Mouse (Mus musculus): ENCODE results near the gene Lcp1. TPM values are rescaled to one million over a fixed set of nuclear protein-coding genes. Genes with fewer than 3 reads are reported as not detected.

Lcp1 gene
- polyA plus RNA-seq, 1 experiment = 0.01 TPM

GRCm38 (mm10) chr14:75159375-75159774, 28.5 kb downstream of the Lcp1 start:
- Histone ChIP-seq H3K36me3 (ENCODE audit: control insufficient read depth, insufficient read depth) (no peaks in the 10 kb centered on the region), H3K4me3 (ENCODE audit: insufficient read depth, poor library complexity, severe bottlenecking) (no peak overlapping the region), H3K27me3 (ENCODE audit: control insufficient read depth, insufficient read depth, insufficient read length) (peaks cover 11% of the 10 kb centered on the region), H3ac (ENCODE audit: control insufficient read depth, insufficient read length, low read depth) (no peak overlapping the region), H3K79me3 (ENCODE audit: low read depth) (no peaks in the 10 kb centered on the region), H3K79me2 (ENCODE audit: control insufficient read depth, insufficient read depth) (no peaks in the 10 kb centered on the region)
- TF ChIP-seq FOSL1 (IDR thresholded peaks at IDR 0.05; ENCODE audit: insufficient read depth, low read length, poor library complexity, severe bottlenecking) (no peak), MYOD1 (IDR thresholded peaks at IDR 0.05; ENCODE audit: control insufficient read depth, insufficient read length, low read depth) (no peak), MAX (IDR thresholded peaks at IDR 0.05) (no peak), MYOG (IDR thresholded peaks at IDR 0.05; ENCODE audit: control insufficient read depth, extremely low read depth, insufficient read length) (no peak), USF1 (IDR thresholded peaks at IDR 0.05; ENCODE audit: low read depth) (no peak), CEBPB (IDR thresholded peaks at IDR 0.05; ENCODE audit: low read depth) (no peak), CTCF (IDR thresholded peaks at IDR 0.05; ENCODE audit: control insufficient read depth, insufficient read depth, insufficient read length) (no peak)

GRCm38 (mm10) chr14:75163866-75164265, 33.0 kb downstream of the Lcp1 start:
- H3K27me3 ChIP-seq (ENCODE audit: control insufficient read depth, insufficient read depth, insufficient read length) = peaks cover 7% of the 10 kb centered on the region
- no peak overlapping the region for H3ac ChIP-seq (ENCODE audit: control insufficient read depth, insufficient read length, low read depth)
- no peaks in the 10 kb centered on the region for H3K36me3 ChIP-seq (ENCODE audit: control insufficient read depth, insufficient read depth)
- H3K79me3 ChIP-seq (ENCODE audit: low read depth) = no peaks in the 10 kb centered on the region
- TF ChIP-seq MYOG (IDR thresholded peaks at IDR 0.05; ENCODE audit: control insufficient read depth, extremely low read depth, insufficient read length) = no peak
- no peak overlapping the region for H3K4me3 ChIP-seq (ENCODE audit: insufficient read depth, poor library complexity, severe bottlenecking)
- H3K79me2 ChIP-seq (ENCODE audit: control insufficient read depth, insufficient read depth) = no peaks in the 10 kb centered on the region

GRCm38 (mm10) chr14:75164345-75164744, 33.4 kb downstream of the Lcp1 start:
- Histone ChIP-seq H3K27me3 (ENCODE audit: control insufficient read depth, insufficient read depth, insufficient read length) (peaks cover 7% of the 10 kb centered on the region), H3K79me3 (ENCODE audit: low read depth) (no peaks in the 10 kb centered on the region), H3K79me2 (ENCODE audit: control insufficient read depth, insufficient read depth) (no peaks in the 10 kb centered on the region), H3K36me3 (ENCODE audit: control insufficient read depth, insufficient read depth) (no peaks in the 10 kb centered on the region), H3ac (ENCODE audit: control insufficient read depth, insufficient read length, low read depth) (no peak overlapping the region), H3K4me3 (ENCODE audit: insufficient read depth, poor library complexity, severe bottlenecking) (no peak overlapping the region)
- TF ChIP-seq USF1 (IDR thresholded peaks at IDR 0.05; ENCODE audit: low read depth) (no peak), FOSL1 (IDR thresholded peaks at IDR 0.05; ENCODE audit: insufficient read depth, low read length, poor library complexity, severe bottlenecking) (no peak), CEBPB (IDR thresholded peaks at IDR 0.05; ENCODE audit: low read depth) (no peak), CTCF (IDR thresholded peaks at IDR 0.05; ENCODE audit: control insufficient read depth, insufficient read depth, insufficient read length) (no peak), MYOG (IDR thresholded peaks at IDR 0.05; ENCODE audit: control insufficient read depth, extremely low read depth, insufficient read length) (no peak), MYOD1 (IDR thresholded peaks at IDR 0.05; ENCODE audit: control insufficient read depth, insufficient read length, low read depth) (no peak), MAX (IDR thresholded peaks at IDR 0.05) (no peak)

- TF ChIP-seq CEBPB (IDR thresholded peaks at IDR 0.05; ENCODE audit: low read depth) = no peak
- TF ChIP-seq CTCF (IDR thresholded peaks at IDR 0.05; ENCODE audit: control insufficient read depth, insufficient read depth, insufficient read length) = no peak
- TF ChIP-seq MAX (IDR thresholded peaks at IDR 0.05) = no peak
- TF ChIP-seq MYOG (IDR thresholded peaks at IDR 0.05; ENCODE audit: control insufficient read depth, extremely low read depth, insufficient read length) = no peak
- TF ChIP-seq USF1 (IDR thresholded peaks at IDR 0.05; ENCODE audit: low read depth) = no peak
- no peak for TF ChIP-seq MYOD1 (IDR thresholded peaks at IDR 0.05; ENCODE audit: control insufficient read depth, insufficient read length, low read depth)
- no peak for TF ChIP-seq FOSL1 (IDR thresholded peaks at IDR 0.05; ENCODE audit: insufficient read depth, low read length, poor library complexity, severe bottlenecking)
- H3K79me2 ChIP-seq (ENCODE audit: control insufficient read depth, insufficient read depth) = no peaks in the 10 kb centered on the region
- H3K79me3 ChIP-seq (ENCODE audit: low read depth) = no peaks in the 10 kb centered on the region
- no peak overlapping the region for H3ac ChIP-seq (ENCODE audit: control insufficient read depth, insufficient read length, low read depth)
- H3K27me3 ChIP-seq (ENCODE audit: control insufficient read depth, insufficient read depth, insufficient read length) = peaks cover 14% of the 10 kb centered on the region
- no peaks in the 10 kb centered on the region for H3K36me3 ChIP-seq (ENCODE audit: control insufficient read depth, insufficient read depth)
- H3K4me3 ChIP-seq (ENCODE audit: insufficient read depth, poor library complexity, severe bottlenecking) = no peak overlapping the region
Observed at GRCm38 (mm10) chr14:75165574-75166131, 34.8 kb downstream of the Lcp1 start.

- TF ChIP-seq MAX (IDR thresholded peaks at IDR 0.05) = no peak
- TF ChIP-seq CEBPB (IDR thresholded peaks at IDR 0.05; ENCODE audit: low read depth) = no peak
- TF ChIP-seq CTCF (IDR thresholded peaks at IDR 0.05; ENCODE audit: control insufficient read depth, insufficient read depth, insufficient read length) = no peak
- no peak for TF ChIP-seq MYOG (IDR thresholded peaks at IDR 0.05; ENCODE audit: control insufficient read depth, extremely low read depth, insufficient read length)
- no peak for TF ChIP-seq USF1 (IDR thresholded peaks at IDR 0.05; ENCODE audit: low read depth)
- TF ChIP-seq MYOD1 (IDR thresholded peaks at IDR 0.05; ENCODE audit: control insufficient read depth, insufficient read length, low read depth) = no peak
- no peak for TF ChIP-seq FOSL1 (IDR thresholded peaks at IDR 0.05; ENCODE audit: insufficient read depth, low read length, poor library complexity, severe bottlenecking)
- Histone ChIP-seq H3K36me3 (ENCODE audit: control insufficient read depth, insufficient read depth) (no peaks in the 10 kb centered on the region), H3K79me2 (ENCODE audit: control insufficient read depth, insufficient read depth) (no peaks in the 10 kb centered on the region), H3K79me3 (ENCODE audit: low read depth) (no peaks in the 10 kb centered on the region), H3K4me3 (ENCODE audit: insufficient read depth, poor library complexity, severe bottlenecking) (no peak overlapping the region), H3K27me3 (ENCODE audit: control insufficient read depth, insufficient read depth, insufficient read length) (peaks cover 14% of the 10 kb centered on the region), H3ac (ENCODE audit: control insufficient read depth, insufficient read length, low read depth) (no peak overlapping the region)
Observed at GRCm38 (mm10) chr14:75168501-75168900, 37.6 kb downstream of the Lcp1 start.

GRCm38 (mm10) chr14:75170546-75170945, 39.6 kb downstream of the Lcp1 start:
- H3K36me3 ChIP-seq (ENCODE audit: control insufficient read depth, insufficient read depth) = no peaks in the 10 kb centered on the region
- no peak overlapping the region for H3K4me3 ChIP-seq (ENCODE audit: insufficient read depth, poor library complexity, severe bottlenecking)
- H3ac ChIP-seq (ENCODE audit: control insufficient read depth, insufficient read length, low read depth) = no peak overlapping the region
- peaks cover 9% of the 10 kb centered on the region for H3K27me3 ChIP-seq (ENCODE audit: control insufficient read depth, insufficient read depth, insufficient read length)
- no peaks in the 10 kb centered on the region for H3K79me2 ChIP-seq (ENCODE audit: control insufficient read depth, insufficient read depth)
- H3K79me3 ChIP-seq (ENCODE audit: low read depth) = no peaks in the 10 kb centered on the region
- TF ChIP-seq CEBPB (IDR thresholded peaks at IDR 0.05; ENCODE audit: low read depth) = no peak
- no peak for TF ChIP-seq USF1 (IDR thresholded peaks at IDR 0.05; ENCODE audit: low read depth)
- no peak for TF ChIP-seq MAX (IDR thresholded peaks at IDR 0.05)
- TF ChIP-seq FOSL1 (IDR thresholded peaks at IDR 0.05; ENCODE audit: insufficient read depth, low read length, poor library complexity, severe bottlenecking) = no peak
- TF ChIP-seq MYOG (IDR thresholded peaks at IDR 0.05; ENCODE audit: control insufficient read depth, extremely low read depth, insufficient read length) = no peak
- no peak for TF ChIP-seq CTCF (IDR thresholded peaks at IDR 0.05; ENCODE audit: control insufficient read depth, insufficient read depth, insufficient read length)
- no peak for TF ChIP-seq MYOD1 (IDR thresholded peaks at IDR 0.05; ENCODE audit: control insufficient read depth, insufficient read length, low read depth)

Data from C2C12 (cell line).